Mouse (Mus musculus) lung, postnatal 0 days (tissue): ENCODE measurements at regions not wholly inside any gene's neighbourhood (a gene's known extent, or its start where the extent isn't known, plus 50 kb on each side); places are given as distances from the start of the nearest gene placed in this dataset.

Source experiments
- CTCF ChIP-seq: IDR thresholded peaks from 2 replicates; pipeline ENCODE4 v1.5.1; 2016; ENCODE audit warnings: antibody characterized with exemption, mild to moderate bottlenecking
- EP300 ChIP-seq: IDR thresholded peaks from 2 replicates; pipeline ENCODE4 v1.6.1; 2016; ENCODE audit warnings: antibody characterized with exemption, mild to moderate bottlenecking, control low read depth

DNA sequence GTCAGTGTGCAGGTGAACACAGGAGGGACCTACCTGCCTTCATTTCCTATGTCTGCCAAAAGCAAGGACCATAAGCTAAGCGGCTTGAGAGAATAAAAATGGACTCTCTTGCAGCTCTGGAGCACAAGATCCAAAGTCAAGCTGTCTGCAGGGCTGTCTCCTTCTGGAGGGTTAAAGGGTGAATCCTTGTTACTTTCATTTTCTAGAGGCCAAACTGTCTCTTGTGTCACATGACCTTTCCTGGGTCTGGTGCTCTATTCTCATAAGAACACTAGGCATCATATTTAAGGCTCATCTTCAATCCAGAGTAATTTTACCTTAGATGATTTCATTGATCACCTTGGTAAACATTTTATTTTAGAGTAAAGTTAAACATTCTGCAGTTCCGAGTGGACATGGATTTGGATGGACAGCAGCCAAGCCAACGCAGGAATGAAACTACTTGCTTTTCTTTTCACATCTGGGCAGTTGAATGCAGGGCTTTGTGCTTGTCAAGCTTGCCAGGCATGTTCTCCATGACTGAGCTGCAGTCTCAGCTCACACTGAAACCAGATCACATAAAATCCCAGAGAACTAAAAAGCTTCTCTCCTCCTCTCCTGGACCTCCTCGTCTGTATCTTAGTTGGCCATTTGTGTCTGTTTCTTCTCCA lies 180.8 kb downstream of the Cd83 start:
- TF ChIP-seq CTCF (no peak), EP300 (no peak)
